Mouse (Mus musculus): ENCODE measurements at regions not wholly inside any gene's neighbourhood (a gene's known extent, or its start where the extent isn't known, plus 50 kb on each side); places are given as distances from the start of the nearest gene placed in this dataset.

GRCm38 (mm10) chr4:56483708-56484107, 256.2 kb upstream of the Gm26657 start:
- 94% methylated on average over 8 of the region's 8 CpGs for WGBS
- no peak overlapping the region for H3K9ac ChIP-seq (ENCODE audit: low read depth, low read length)
- ATAC-seq: no peak
- no peaks in the 10 kb centered on the region for H3K36me3 ChIP-seq (ENCODE audit: control insufficient read depth, insufficient read depth, low read length)
- no peak overlapping the region for H3K27ac ChIP-seq (ENCODE audit: low read length)
- H3K4me3 ChIP-seq (ENCODE audit: low read depth, low read length): no peak overlapping the region
- H3K9me3 ChIP-seq (replicated peaks; ENCODE audit: control insufficient read depth, low read length, poor library complexity, severe bottlenecking): no peaks in the 10 kb centered on the region
- no peak overlapping the region for H3K4me2 ChIP-seq (ENCODE audit: low read length)
- H3K27me3 ChIP-seq (ENCODE audit: control insufficient read depth, insufficient read depth, low read depth, low read length): no peaks in the 10 kb centered on the region
- H3K4me1 ChIP-seq (ENCODE audit: control insufficient read depth, insufficient read depth, low read length): no peaks in the 10 kb centered on the region

DNA sequence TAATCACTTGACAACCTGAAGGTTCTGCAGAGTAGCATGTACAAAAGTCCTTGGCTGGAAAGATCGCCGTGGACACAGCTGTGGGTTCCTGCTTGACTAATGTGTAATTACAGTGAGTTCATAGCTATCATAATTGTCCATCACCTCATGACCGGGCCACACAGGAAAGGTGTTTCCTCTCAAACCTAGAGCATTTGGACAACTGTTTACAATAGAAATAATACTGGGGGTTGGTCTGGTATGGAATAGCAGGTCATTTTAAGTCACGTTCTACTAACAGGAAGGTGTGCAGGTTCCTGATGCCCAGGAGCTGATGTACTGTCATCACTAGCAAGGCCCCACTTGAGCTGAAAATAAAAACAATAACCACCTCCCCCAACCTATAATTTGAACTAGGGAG, 283.1 kb upstream of the Gm26657 start:
- no peaks in the 10 kb centered on the region for H3K36me3 ChIP-seq (ENCODE audit: control insufficient read depth, insufficient read depth, low read length)
- no peak for ATAC-seq
- no peak overlapping the region for H3K27ac ChIP-seq (ENCODE audit: low read length)
- no peaks in the 10 kb centered on the region for H3K4me1 ChIP-seq (ENCODE audit: control insufficient read depth, insufficient read depth, low read length)
- 93% methylated on average over 4 of the region's 4 CpGs for WGBS
- H3K27me3 ChIP-seq (ENCODE audit: control insufficient read depth, insufficient read depth, low read depth, low read length): no peaks in the 10 kb centered on the region
- H3K4me2 ChIP-seq (ENCODE audit: low read length): no peak overlapping the region
- no peak overlapping the region for H3K9ac ChIP-seq (ENCODE audit: low read depth, low read length)
- no peak overlapping the region for H3K4me3 ChIP-seq (ENCODE audit: low read depth, low read length)
- no peaks in the 10 kb centered on the region for H3K9me3 ChIP-seq (replicated peaks; ENCODE audit: control insufficient read depth, low read length, poor library complexity, severe bottlenecking)

- Histone ChIP-seq H3K4me1 (ENCODE audit: control insufficient read depth, insufficient read depth, low read length) (no peaks in the 10 kb centered on the region), H3K4me2 (ENCODE audit: low read length) (no peak overlapping the region), H3K4me3 (ENCODE audit: low read depth, low read length) (no peak overlapping the region), H3K27ac (ENCODE audit: low read length) (no peak overlapping the region), H3K9me3 (replicated peaks; ENCODE audit: control insufficient read depth, low read length, poor library complexity, severe bottlenecking) (no peaks in the 10 kb centered on the region), H3K27me3 (ENCODE audit: control insufficient read depth, insufficient read depth, low read depth, low read length) (no peaks in the 10 kb centered on the region), H3K9ac (ENCODE audit: low read depth, low read length) (no peak overlapping the region), H3K36me3 (ENCODE audit: control insufficient read depth, insufficient read depth, low read length) (no peaks in the 10 kb centered on the region)
- WGBS: 83% methylated on average over 8 of the region's 8 CpGs
- no peak for ATAC-seq
These were observed 318.3 kb upstream of the Gm26657 start for GRCm38 (mm10) chr4:56421575-56421974.

DNA sequence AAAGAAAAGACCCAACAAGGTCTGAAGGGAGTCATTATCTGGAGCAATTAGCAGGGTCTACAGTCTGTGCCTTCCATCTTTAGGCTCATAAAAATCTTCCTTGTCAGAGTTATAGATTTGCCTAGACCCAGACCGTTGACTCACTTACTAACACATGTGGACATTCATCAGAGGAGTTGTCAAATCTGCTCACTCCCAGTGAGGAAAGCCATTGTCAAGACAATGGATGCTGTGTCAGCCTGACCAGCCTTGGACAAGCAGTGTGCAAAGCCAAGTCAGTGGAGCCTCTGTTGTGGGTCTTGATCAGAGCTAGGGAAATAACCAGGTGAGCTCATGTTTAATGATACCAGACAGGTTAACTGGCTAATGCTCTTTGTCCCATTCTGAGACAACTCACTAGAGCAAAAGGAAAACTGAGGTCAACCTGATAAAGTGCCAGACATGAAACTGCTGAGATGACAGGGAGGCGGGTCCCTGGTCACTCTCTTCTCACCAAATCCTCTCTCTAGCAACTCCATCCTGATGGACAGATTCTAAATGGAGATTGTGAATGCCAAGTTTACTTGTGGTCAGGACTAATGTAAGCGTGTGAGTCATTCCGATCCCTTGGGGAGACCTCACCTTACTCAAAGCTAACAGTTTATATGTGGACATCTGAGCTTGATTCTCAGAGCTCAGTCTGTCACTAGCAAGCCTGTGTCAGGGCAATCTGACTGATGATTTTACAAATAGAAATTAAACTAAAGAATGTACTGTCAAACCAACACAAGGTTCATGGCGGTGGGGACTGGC, 320.6 kb upstream of the Gm26657 start:
- no peak for ATAC-seq
- Histone ChIP-seq H3K4me1 (ENCODE audit: control insufficient read depth, insufficient read depth, low read length) (no peaks in the 10 kb centered on the region), H3K4me3 (ENCODE audit: low read depth, low read length) (no peak overlapping the region), H3K36me3 (ENCODE audit: control insufficient read depth, insufficient read depth, low read length) (no peaks in the 10 kb centered on the region), H3K4me2 (ENCODE audit: low read length) (no peak overlapping the region), H3K9me3 (replicated peaks; ENCODE audit: control insufficient read depth, low read length, poor library complexity, severe bottlenecking) (no peaks in the 10 kb centered on the region), H3K27ac (ENCODE audit: low read length) (no peak overlapping the region), H3K27me3 (ENCODE audit: control insufficient read depth, insufficient read depth, low read depth, low read length) (no peaks in the 10 kb centered on the region), H3K9ac (ENCODE audit: low read depth, low read length) (no peak overlapping the region)
- WGBS: 90% methylated on average over 5 of the region's 5 CpGs

- H3K9ac ChIP-seq (ENCODE audit: low read depth, low read length): no peak overlapping the region
- H3K4me1 ChIP-seq (ENCODE audit: control insufficient read depth, insufficient read depth, low read length): no peaks in the 10 kb centered on the region
- ATAC-seq: no peak
- no peaks in the 10 kb centered on the region for H3K9me3 ChIP-seq (replicated peaks; ENCODE audit: control insufficient read depth, low read length, poor library complexity, severe bottlenecking)
- WGBS: 66% methylated on average over 1 of the region's 1 CpGs
- no peak overlapping the region for H3K27ac ChIP-seq (ENCODE audit: low read length)
- H3K27me3 ChIP-seq (ENCODE audit: control insufficient read depth, insufficient read depth, low read depth, low read length): no peaks in the 10 kb centered on the region
- H3K4me2 ChIP-seq (ENCODE audit: low read length): no peak overlapping the region
- no peak overlapping the region for H3K4me3 ChIP-seq (ENCODE audit: low read depth, low read length)
- no peaks in the 10 kb centered on the region for H3K36me3 ChIP-seq (ENCODE audit: control insufficient read depth, insufficient read depth, low read length)
These were observed 328.7 kb upstream of the Gm26657 start for GRCm38 (mm10) chr4:56411024-56411636.

DNA sequence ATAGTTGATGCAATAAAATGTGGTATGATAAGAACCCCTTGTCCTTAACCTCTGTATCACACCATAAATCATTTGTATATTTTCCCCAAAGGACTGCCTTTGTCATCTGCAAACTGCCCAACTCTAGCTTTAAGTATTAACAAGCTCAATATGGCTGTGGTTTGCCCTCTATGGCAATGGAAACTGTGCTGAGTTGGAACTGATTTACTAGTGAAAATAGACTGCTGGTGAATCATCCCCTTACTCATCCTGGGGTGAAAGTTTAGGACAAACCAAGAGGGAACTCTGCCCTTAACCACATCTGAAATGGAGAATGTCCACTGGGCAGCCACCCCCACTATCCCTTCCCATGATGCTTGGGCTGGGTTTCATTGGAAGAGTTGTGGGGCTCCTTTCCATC, 346.1 kb upstream of the Gm26657 start:
- Histone ChIP-seq H3K4me3 (ENCODE audit: low read depth, low read length) (no peak overlapping the region), H3K9me3 (replicated peaks; ENCODE audit: control insufficient read depth, low read length, poor library complexity, severe bottlenecking) (no peaks in the 10 kb centered on the region), H3K4me2 (ENCODE audit: low read length) (no peak overlapping the region), H3K27ac (ENCODE audit: low read length) (no peak overlapping the region), H3K36me3 (ENCODE audit: control insufficient read depth, insufficient read depth, low read length) (no peaks in the 10 kb centered on the region), H3K9ac (ENCODE audit: low read depth, low read length) (no peak overlapping the region), H3K4me1 (ENCODE audit: control insufficient read depth, insufficient read depth, low read length) (no peaks in the 10 kb centered on the region), H3K27me3 (ENCODE audit: control insufficient read depth, insufficient read depth, low read depth, low read length) (no peaks in the 10 kb centered on the region)
- ATAC-seq: no peak

DNA sequence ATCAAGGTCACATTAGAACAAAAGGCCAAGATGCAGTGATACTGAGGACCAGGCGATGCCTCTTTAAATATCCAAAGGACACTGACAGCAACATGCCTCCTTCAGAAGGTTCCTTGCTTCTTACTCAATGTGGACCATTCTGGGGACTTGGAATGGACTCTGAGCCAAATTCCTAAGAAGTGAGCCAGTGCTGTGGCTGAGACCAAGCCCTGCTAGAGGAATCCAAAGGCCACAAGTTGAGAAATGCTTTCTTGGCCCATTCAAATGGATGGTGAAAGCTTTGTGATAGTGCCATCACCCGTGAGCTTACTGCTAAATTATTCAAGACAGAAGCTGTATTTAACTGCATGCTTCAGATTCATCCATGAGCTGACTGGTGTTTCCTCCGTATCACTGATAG, 352.8 kb upstream of the Gm26657 start:
- no peak for ATAC-seq
- Histone ChIP-seq H3K27ac (ENCODE audit: low read length) (no peak overlapping the region), H3K9ac (ENCODE audit: low read depth, low read length) (no peak overlapping the region), H3K9me3 (replicated peaks; ENCODE audit: control insufficient read depth, low read length, poor library complexity, severe bottlenecking) (no peaks in the 10 kb centered on the region), H3K4me3 (ENCODE audit: low read depth, low read length) (no peak overlapping the region), H3K27me3 (ENCODE audit: control insufficient read depth, insufficient read depth, low read depth, low read length) (no peaks in the 10 kb centered on the region), H3K36me3 (ENCODE audit: control insufficient read depth, insufficient read depth, low read length) (no peaks in the 10 kb centered on the region), H3K4me1 (ENCODE audit: control insufficient read depth, insufficient read depth, low read length) (no peaks in the 10 kb centered on the region), H3K4me2 (ENCODE audit: low read length) (no peak overlapping the region)
- WGBS: 65% methylated on average over 3 of the region's 3 CpGs

- H3K36me3 ChIP-seq (ENCODE audit: control insufficient read depth, insufficient read depth, low read length): no peaks in the 10 kb centered on the region
- H3K4me3 ChIP-seq (ENCODE audit: low read depth, low read length): no peak overlapping the region
- H3K9ac ChIP-seq (ENCODE audit: low read depth, low read length): no peak overlapping the region
- H3K9me3 ChIP-seq (replicated peaks; ENCODE audit: control insufficient read depth, low read length, poor library complexity, severe bottlenecking): no peaks in the 10 kb centered on the region
- peak; percentile 48; the same call in 1 of the 2 replicates for ATAC-seq
- no peaks in the 10 kb centered on the region for H3K4me1 ChIP-seq (ENCODE audit: control insufficient read depth, insufficient read depth, low read length)
- H3K4me2 ChIP-seq (ENCODE audit: low read length): no peak overlapping the region
- no peak overlapping the region for H3K27ac ChIP-seq (ENCODE audit: low read length)
- 49% methylated on average over 5 of the region's 5 CpGs for WGBS
- no peaks in the 10 kb centered on the region for H3K27me3 ChIP-seq (ENCODE audit: control insufficient read depth, insufficient read depth, low read depth, low read length)
These were observed 364.1 kb upstream of the Gm26657 start for GRCm38 (mm10) chr4:56375745-56376144.

DNA sequence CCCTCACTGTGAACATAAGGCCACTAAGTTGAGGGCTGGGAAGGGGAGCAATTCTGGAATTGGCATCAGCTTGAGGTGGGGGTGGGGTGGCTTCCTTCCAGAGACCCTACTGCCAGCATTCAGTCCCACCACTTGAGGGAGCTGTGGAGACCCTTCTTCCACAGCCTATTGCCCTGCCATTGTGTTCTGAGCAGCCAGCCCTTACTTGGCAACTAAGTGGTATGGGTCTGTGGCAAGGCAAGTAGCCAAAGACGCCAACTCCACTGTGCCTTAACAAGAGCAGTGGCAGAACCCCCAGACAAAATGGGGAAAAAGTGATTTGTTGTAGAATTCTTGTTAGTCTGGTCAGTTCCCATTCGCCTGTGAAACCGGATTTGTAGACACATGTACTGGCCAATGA, 365.4 kb upstream of the Gm26657 start:
- Histone ChIP-seq H3K27me3 (ENCODE audit: control insufficient read depth, insufficient read depth, low read depth, low read length) (no peaks in the 10 kb centered on the region), H3K27ac (ENCODE audit: low read length) (no peak overlapping the region), H3K4me3 (ENCODE audit: low read depth, low read length) (no peak overlapping the region), H3K9ac (ENCODE audit: low read depth, low read length) (no peak overlapping the region), H3K36me3 (ENCODE audit: control insufficient read depth, insufficient read depth, low read length) (no peaks in the 10 kb centered on the region), H3K9me3 (replicated peaks; ENCODE audit: control insufficient read depth, low read length, poor library complexity, severe bottlenecking) (no peaks in the 10 kb centered on the region), H3K4me2 (ENCODE audit: low read length) (no peak overlapping the region), H3K4me1 (ENCODE audit: control insufficient read depth, insufficient read depth, low read length) (no peaks in the 10 kb centered on the region)
- WGBS: 88% methylated on average over 3 of the region's 3 CpGs
- ATAC-seq: no peak

Data from midbrain, embryonic 16.5 days (tissue).